Mouse (Mus musculus): ENCODE results near the gene Flt3l.

The Flt3l gene

GRCm38 (mm10) chr7:45148534-45149098 lies 12.4 kb upstream of the Flt3l start:
- in situ Hi-C loops (cut with MboI; ENCODE audit: unreplicated experiment in 2 of 2) = no loop called here

- in situ Hi-C loops (cut with MboI; ENCODE audit: unreplicated experiment in 2 of 2) = no loop called here
These were observed 11.7 kb upstream of the Flt3l start for GRCm38 (mm10) chr7:45147899-45148298.

GRCm38 (mm10) chr7:45147267-45147666 lies 11.0 kb upstream of the Flt3l start:
- in situ Hi-C loops (cut with MboI; ENCODE audit: unreplicated experiment in 2 of 2) = no loop called here

- in situ Hi-C loops (cut with MboI; ENCODE audit: unreplicated experiment in 2 of 2) = no loop called here
These were observed 9.2 kb upstream of the Flt3l start for GRCm38 (mm10) chr7:45145460-45145859.

- in situ Hi-C loops (cut with MboI; ENCODE audit: unreplicated experiment in 2 of 2) = no loop called here
These were observed 8.3 kb upstream of the Flt3l start for GRCm38 (mm10) chr7:45144368-45145174.

- in situ Hi-C loops (cut with MboI; ENCODE audit: unreplicated experiment in 2 of 2) = no loop called here
These were observed 5.7 kb upstream of the Flt3l start for GRCm38 (mm10) chr7:45141914-45142313.

- in situ Hi-C loops (cut with MboI; ENCODE audit: unreplicated experiment in 2 of 2) = no loop called here
These were observed 5.1 kb upstream of the Flt3l start for GRCm38 (mm10) chr7:45141319-45141718.

- in situ Hi-C loops (cut with MboI; ENCODE audit: unreplicated experiment in 2 of 2) = loop anchor here in 1 of 2 experiments (5.0 kb wide), 1 partner anchor 58 kb away; no protein-coding TSS in a partner anchor
These were observed 3.9 kb upstream of the Flt3l start for GRCm38 (mm10) chr7:45139904-45140723.

- in situ Hi-C loops (cut with MboI; ENCODE audit: unreplicated experiment in 2 of 2) = loop anchor here in 1 of 2 experiments (5.0 kb wide), 1 partner anchor 56 kb away; no protein-coding TSS in a partner anchor
These were observed 2.2 kb upstream of the Flt3l start for GRCm38 (mm10) chr7:45138403-45138802.

- in situ Hi-C loops (cut with MboI; ENCODE audit: unreplicated experiment in 2 of 2) = loop anchor here in 1 of 2 experiments (5.0 kb wide), 1 partner anchor 55 kb away; no protein-coding TSS in a partner anchor
These were observed 1.2 kb upstream of the Flt3l start for GRCm38 (mm10) chr7:45137171-45138006.

- in situ Hi-C loops (cut with MboI; ENCODE audit: unreplicated experiment in 2 of 2) = loop anchor here in 1 of 2 experiments (5.0 kb wide), 1 partner anchor 53 kb away; no protein-coding TSS in a partner anchor
These were observed 862 bp downstream of the Flt3l start for GRCm38 (mm10) chr7:45135370-45135769.

GRCm38 (mm10) chr7:45134544-45135026 lies 1.6 kb downstream of the Flt3l start:
- in situ Hi-C loops (cut with MboI; ENCODE audit: unreplicated experiment in 2 of 2) = loop anchor here in 1 of 2 experiments (5.0 kb wide), 1 partner anchor 52 kb away; no protein-coding TSS in a partner anchor

GRCm38 (mm10) chr7:45133446-45134159 lies 2.6 kb downstream of the Flt3l start:
- in situ Hi-C loops (cut with MboI; ENCODE audit: unreplicated experiment in 2 of 2) = no loop called here

- in situ Hi-C loops (cut with MboI; ENCODE audit: unreplicated experiment in 2 of 2) = no loop called here
These were observed 4.4 kb downstream of the Flt3l start for GRCm38 (mm10) chr7:45131850-45132249.

GRCm38 (mm10) chr7:45129776-45130512 lies 6.3 kb downstream of the Flt3l start:
- in situ Hi-C loops (cut with MboI; ENCODE audit: unreplicated experiment in 2 of 2) = loop anchor here in 1 of 2 experiments (5.0 to 10.0 kb wide), 4 partner anchors 48 to 585 kb away; partner anchors contain the start of genes Prmt1, Rpl18 and Sphk2

GRCm38 (mm10) chr7:45129318-45129717 lies 6.9 kb downstream of the Flt3l start:
- in situ Hi-C loops (cut with MboI; ENCODE audit: unreplicated experiment in 2 of 2) = loop anchor here in 1 of 2 experiments (5.0 to 10.0 kb wide), 4 partner anchors 47 to 585 kb away; partner anchors contain the start of genes Prmt1, Rpl18 and Sphk2

GRCm38 (mm10) chr7:45128624-45129246 lies 7.5 kb downstream of the Flt3l start, which contains the start of gene Rpl13a:
Rpl13a (minus strand) TSS chr7:45128761.
- in situ Hi-C loops (cut with MboI; ENCODE audit: unreplicated experiment in 2 of 2) = loop anchor here in 1 of 2 experiments (5.0 to 10.0 kb wide), 4 partner anchors 46 to 586 kb away; partner anchors contain the start of genes Prmt1, Rpl18 and Sphk2
